Mouse (Mus musculus) CH12.LX (cell line): Measurements from ENCODE around the gene Pls3. TPM values are rescaled to one million over a fixed set of nuclear protein-coding genes. Genes with fewer than 3 reads are reported as not detected.

Experiments used
- DNase-seq: peaks from one replicate; pipeline ENCODE4 v3.0.0-alpha.2; 2013; ENCODE audit errors: extremely low read depth
- H3K27ac ChIP-seq: 2 replicates; pipeline ENCODE4 v1.5.1; 2012; ENCODE audit warnings: low read depth, mild to moderate bottlenecking, control low read depth, moderate library complexity; ENCODE audit not compliant: insufficient read depth
- H3K27me3 ChIP-seq: replicated peaks from 2 replicates; pipeline ENCODE3; 2012; ENCODE audit warnings: inconsistent platforms
- H3K36me3 ChIP-seq, 2 experiments: replicated peaks in 1 of 2; 2 replicates each; pipeline versions ENCODE3 to v1.6.1; 2012; ENCODE audit warnings: inconsistent platforms in 1 of 2, low read length in 1 of 2, mild to moderate bottlenecking in 1 of 2, mixed read lengths in 1 of 2, moderate library complexity in 1 of 2; ENCODE audit not compliant: control insufficient read depth in 1 of 2, insufficient read depth in 1 of 2
- H3K4me1 ChIP-seq, 2 experiments: 2 replicates each; pipeline ENCODE4 v1.6.1; 2012; ENCODE audit warnings: inconsistent platforms in 1 of 2, moderate library complexity in 1 of 2; ENCODE audit not compliant: insufficient read depth in 2 of 2, control insufficient read depth in 1 of 2
- H3K4me2 ChIP-seq: 2 replicates; pipeline ENCODE4 v1.6.1; 2012; ENCODE audit warnings: low read depth, mild to moderate bottlenecking, control low read depth; ENCODE audit not compliant: poor library complexity, insufficient read depth, severe bottlenecking
- H3K4me3 ChIP-seq, 3 experiments: fragments of 150-350 bp in 1 of 3; sonication (generic) in 1 of 3; replicated peaks in 1 of 3; 2 replicates each; pipeline versions ENCODE3 to v1.5.1; 2011 to 2012; ENCODE audit warnings: low read depth in 2 of 3, low read length in 2 of 3, mild to moderate bottlenecking in 2 of 3, moderate library complexity in 2 of 3, control low read depth in 1 of 3, improper control_type of control experiment in 1 of 3, inconsistent platforms in 1 of 3, mixed read lengths in 1 of 3; ENCODE audit not compliant: poor library complexity in 1 of 3
- H3K79me2 ChIP-seq: replicated peaks from 2 replicates; pipeline ENCODE4 v1.6.1; 2012; ENCODE audit warnings: mild to moderate bottlenecking, moderate library complexity; ENCODE audit not compliant: control insufficient read depth, poor library complexity, insufficient read depth, severe bottlenecking; ENCODE audit errors: extremely low read depth
- H3K9ac ChIP-seq: 2 replicates; pipeline ENCODE4 v1.6.1; 2012; ENCODE audit warnings: low read depth, mild to moderate bottlenecking, control low read depth, moderate library complexity; ENCODE audit not compliant: insufficient read depth
- H3K9me3 ChIP-seq: replicated peaks from 2 replicates; pipeline ENCODE3; 2012; ENCODE audit warnings: low read length, inconsistent platforms, mixed read lengths
- CHD2 ChIP-seq: IDR thresholded peaks from 2 replicates; pipeline ENCODE4 v1.6.1; 2011; ENCODE audit warnings: low read length, improper control_type of control experiment
- E2F4 ChIP-seq: IDR thresholded peaks from 2 replicates; pipeline ENCODE4 v1.6.1; 2011; ENCODE audit warnings: low read depth, low read length, improper control_type of control experiment; ENCODE audit not compliant: insufficient replicate concordance
- ELF1 ChIP-seq: IDR thresholded peaks from 2 replicates; pipeline ENCODE4 v1.6.1; 2014; ENCODE audit warnings: low read depth, mild to moderate bottlenecking, inconsistent platforms, low read length, improper control_type of control experiment
- EP300 ChIP-seq: IDR thresholded peaks from 2 replicates; pipeline ENCODE4 v1.6.1; 2011; ENCODE audit warnings: low read length, improper control_type of control experiment
- HCFC1 ChIP-seq: IDR thresholded peaks from 2 replicates; pipeline ENCODE4 v1.6.1; 2012; ENCODE audit warnings: low read depth, mild to moderate bottlenecking, inconsistent platforms, low read length, improper control_type of control experiment
- KAT2A ChIP-seq: IDR thresholded peaks from 2 replicates; pipeline ENCODE4 v1.6.1; 2012; ENCODE audit warnings: low read length, improper control_type of control experiment, inconsistent platforms; ENCODE audit not compliant: insufficient replicate concordance
- MAFK ChIP-seq: IDR thresholded peaks from 2 replicates; pipeline ENCODE4 v1.6.1; 2011; ENCODE audit warnings: low read length, improper control_type of control experiment; ENCODE audit not compliant: insufficient replicate concordance
- MAX ChIP-seq: IDR thresholded peaks from 2 replicates; pipeline ENCODE4 v1.6.1; 2011; ENCODE audit warnings: low read length, improper control_type of control experiment
- MEF2A ChIP-seq: IDR thresholded peaks from 2 replicates; pipeline ENCODE4 v1.6.1; 2014; ENCODE audit warnings: low read depth, mild to moderate bottlenecking, inconsistent platforms, low read length, improper control_type of control experiment, borderline replicate concordance
- PAX5 ChIP-seq: IDR thresholded peaks from 2 replicates; pipeline ENCODE4 v1.6.1; 2012; ENCODE audit warnings: low read length, inconsistent platforms, mixed read lengths
- POLR2A ChIP-seq: IDR thresholded peaks from 2 replicates; pipeline ENCODE4 v1.6.1; 2011; ENCODE audit warnings: low read depth, mild to moderate bottlenecking, improper control_type of control experiment, low read length
- RCOR1 ChIP-seq: conservative IDR thresholded peaks from 2 replicates; pipeline ENCODE4 v1.6.1; 2012; ENCODE audit warnings: low read depth, mild to moderate bottlenecking, inconsistent platforms, low read length, improper control_type of control experiment
- SMC3 ChIP-seq: IDR thresholded peaks from 2 replicates; pipeline ENCODE4 v1.6.1; 2011; ENCODE audit warnings: low read depth, low read length, improper control_type of control experiment
- TCF12 ChIP-seq: IDR thresholded peaks from 2 replicates; pipeline ENCODE4 v1.6.1; 2014; ENCODE audit warnings: low read depth, mild to moderate bottlenecking, inconsistent platforms, low read length, improper control_type of control experiment
- USF1 ChIP-seq: IDR thresholded peaks from 2 replicates; pipeline ENCODE4 v1.6.1; 2014; ENCODE audit warnings: low read depth, mild to moderate bottlenecking, inconsistent platforms, low read length, improper control_type of control experiment
- ZMIZ1 ChIP-seq: IDR thresholded peaks from 2 replicates; pipeline ENCODE4 v1.6.1; 2012; ENCODE audit warnings: low read depth, mild to moderate bottlenecking, inconsistent platforms, low read length, improper control_type of control experiment
- ZNF384 ChIP-seq: IDR thresholded peaks from 2 replicates; pipeline ENCODE4 v1.6.1; 2012; ENCODE audit warnings: low read depth, low read length, improper control_type of control experiment, inconsistent platforms
- dilution Hi-C: fragments of 300-500 bp; cut with MboI; formaldehyde crosslinking; loops from 2 replicates; pipeline ENCODE4 v1.14.3; 2020; ENCODE audit warnings: low sequenced_read_pairs; ENCODE audit not compliant: extremely low pct_unique_long_range_greater_than_20kb, extremely low pct_ligation_motif_present
- in situ Hi-C: fragments of 300-500 bp; cut with MboI; formaldehyde crosslinking; loops from 3 replicates; pipeline ENCODE4 v1.14.3; 2019; ENCODE audit warnings: low sequenced_read_pairs, low pct_ligation_motif_present, low pct_unique_long_range_greater_than_20kb, mixed read lengths
- polyA plus RNA-seq: library from polyadenylated mRNA; unstranded; fragments of >175 nt; gene quantifications from 2 replicates; pipeline ENCODE4 v1.2.1, GENCODE M21; 2012; ENCODE audit warnings: low read depth; ENCODE audit not compliant: insufficient read length
- total RNA-seq, 2 experiments: library from RNA; depleted of rRNA; stranded (reverse); fragments of 300-350 nt in 1 of 2; fragments of >200 nt in 1 of 2; gene quantifications; 2 replicates each; pipeline ENCODE4 v1.2.3; 2012 to 2014

Gene Pls3
- total and polyA plus RNA-seq, 3 experiments, result not detected

- Histone ChIP-seq H3K4me2 (no peak overlapping the region), H3K79me2 (no peaks in the 10 kb centered on the region), H3K4me3 (no peak overlapping the region), H3K36me3 (no peaks in the 10 kb centered on the region), H3K27me3 (no peaks in the 10 kb centered on the region)
- no peak for DNase-seq
- TF ChIP-seq MEF2A (no peak), MAX (no peak), E2F4 (no peak), KAT2A (no peak), MAFK (no peak), PAX5 (no peak), USF1 (no peak), TCF12 (no peak), SMC3 (no peak), POLR2A (no peak), ELF1 (no peak), ZNF384 (no peak), EP300 (no peak)
- TF ChIP-seq, all 38 proteins: peak for 0
- H3K27ac ChIP-seq, result no peak overlapping the region
- dilution Hi-C loops, result no loop called here
- in situ Hi-C loops, result no loop called here
- H3K4me1 ChIP-seq, result no peaks in the 10 kb centered on the region
- no peaks in the 10 kb centered on the region for H3K9me3 ChIP-seq
- H3K9ac ChIP-seq, result no peak overlapping the region
Observed at GRCm38 (mm10) chrX:75842835-75843234, 32.1 kb downstream of the Pls3 start.

GRCm38 (mm10) chrX:75842120-75842519 is 32.9 kb downstream of the Pls3 start:
- H3K4me2 ChIP-seq, result no peak overlapping the region
- H3K4me3 ChIP-seq, result no peak overlapping the region
- no peaks in the 10 kb centered on the region for H3K79me2 ChIP-seq
- no peak overlapping the region for H3K27ac ChIP-seq
- H3K4me1 ChIP-seq, result no peaks in the 10 kb centered on the region
- in situ Hi-C loops (no loop called here), dilution Hi-C loops (no loop called here)
- DNase-seq, result no peak
- H3K9ac ChIP-seq, result no peak overlapping the region
- H3K36me3 ChIP-seq, result no peaks in the 10 kb centered on the region
- TF ChIP-seq CHD2, result no peak
- no peak for TF ChIP-seq PAX5
- TF ChIP-seq ZMIZ1, result no peak
- no peak for TF ChIP-seq MEF2A
- no peak for TF ChIP-seq KAT2A
- TF ChIP-seq HCFC1, result no peak
- peaks cover 1% of the 10 kb centered on the region for H3K9me3 ChIP-seq
- H3K27me3 ChIP-seq, result no peaks in the 10 kb centered on the region

- DNase-seq, result no peak
- TF ChIP-seq RCOR1, result no peak
- Histone ChIP-seq H3K27ac (no peak overlapping the region), H3K4me3 (no peak overlapping the region), H3K9ac (no peak overlapping the region), H3K79me2 (no peaks in the 10 kb centered on the region), H3K27me3 (no peaks in the 10 kb centered on the region), H3K9me3 (peaks cover 2% of the 10 kb centered on the region), H3K36me3 (no peaks in the 10 kb centered on the region), H3K4me2 (no peak overlapping the region), H3K4me1 (no peaks in the 10 kb centered on the region)
- in situ Hi-C loops (no loop called here), dilution Hi-C loops (no loop called here)
Observed at GRCm38 (mm10) chrX:75840263-75840662, 34.7 kb downstream of the Pls3 start.
